Mouse (Mus musculus): ENCODE measurements at regions not wholly inside any gene's neighbourhood (a gene's known extent, or its start where the extent isn't known, plus 50 kb on each side); places are given as distances from the start of the nearest gene placed in this dataset.

DNA sequence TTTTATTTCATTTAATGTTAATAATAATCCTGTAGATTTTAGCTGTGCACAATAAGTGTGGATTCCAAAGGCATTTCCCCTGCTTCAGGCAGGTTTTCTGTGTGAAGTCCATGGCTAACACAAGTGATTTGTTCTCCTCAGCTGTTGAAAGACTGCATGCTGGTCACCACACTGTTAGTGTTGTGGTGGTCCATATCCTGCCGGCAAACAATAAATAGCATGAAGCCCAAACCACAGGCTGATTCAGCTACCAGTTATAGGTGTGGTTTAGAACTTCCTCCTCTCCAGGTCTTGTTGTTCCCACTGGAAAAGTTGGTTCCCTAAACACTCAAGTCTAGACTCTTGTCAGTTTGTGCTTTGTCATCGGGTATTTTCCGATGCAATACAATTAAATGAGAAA lies 497.5 kb downstream of the Plcl1 start:
- 84% methylated on average over 3 of the region's 3 CpGs for WGBS
- Histone ChIP-seq H3K4me1 (ENCODE audit: control insufficient read depth, insufficient read depth, low read length) (no peaks in the 10 kb centered on the region), H3K9me3 (replicated peaks; ENCODE audit: control insufficient read depth, low read length) (0 out of 2 replicates have a peak, but pooled peaks cover 4% of the 10 kb centered on the region), H3K27ac (ENCODE audit: low read length) (no peak overlapping the region), H3K4me2 (ENCODE audit: low read depth, low read length) (no peak overlapping the region), H3K27me3 (ENCODE audit: control insufficient read depth, insufficient read depth, low read length) (no peaks in the 10 kb centered on the region), H3K4me3 (replicated peaks; ENCODE audit: low read length) (no peak overlapping the region), H3K36me3 (ENCODE audit: control insufficient read depth, insufficient read depth, low read length) (no peaks in the 10 kb centered on the region), H3K9ac (ENCODE audit: low read length) (no peak overlapping the region)
- ATAC-seq (ENCODE audit: insufficient read depth, low FRiP score), result no peak

DNA sequence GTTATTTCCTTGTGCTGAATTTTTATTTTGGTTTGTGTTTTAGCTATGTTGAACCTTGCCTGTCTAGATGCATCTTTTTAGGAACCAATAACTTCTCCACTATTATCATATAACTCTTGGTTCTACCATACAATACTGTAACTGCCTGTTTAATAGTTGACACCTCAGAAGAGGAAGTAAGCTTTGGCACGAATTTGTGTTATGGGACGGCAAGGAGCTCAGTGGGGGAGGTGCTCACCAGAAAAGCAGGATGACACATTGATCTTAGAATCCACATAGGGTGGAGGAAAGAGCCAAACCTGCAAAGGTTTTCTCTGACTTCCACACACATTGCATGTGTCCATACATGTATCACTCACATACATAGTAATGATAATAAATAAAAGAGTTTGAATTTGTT lies 498.9 kb downstream of the Plcl1 start:
- Histone ChIP-seq H3K9ac (ENCODE audit: low read length) (no peak overlapping the region), H3K27me3 (ENCODE audit: control insufficient read depth, insufficient read depth, low read length) (no peaks in the 10 kb centered on the region), H3K4me3 (replicated peaks; ENCODE audit: low read length) (no peak overlapping the region), H3K27ac (ENCODE audit: low read length) (no peak overlapping the region), H3K4me1 (ENCODE audit: control insufficient read depth, insufficient read depth, low read length) (no peaks in the 10 kb centered on the region), H3K4me2 (ENCODE audit: low read depth, low read length) (no peak overlapping the region), H3K9me3 (replicated peaks; ENCODE audit: control insufficient read depth, low read length) (0 out of 2 replicates have a peak, but pooled peaks cover 4% of the 10 kb centered on the region), H3K36me3 (ENCODE audit: control insufficient read depth, insufficient read depth, low read length) (no peaks in the 10 kb centered on the region)
- 76% methylated on average over 2 of the region's 2 CpGs for WGBS
- ATAC-seq (ENCODE audit: insufficient read depth, low FRiP score), result no peak

DNA sequence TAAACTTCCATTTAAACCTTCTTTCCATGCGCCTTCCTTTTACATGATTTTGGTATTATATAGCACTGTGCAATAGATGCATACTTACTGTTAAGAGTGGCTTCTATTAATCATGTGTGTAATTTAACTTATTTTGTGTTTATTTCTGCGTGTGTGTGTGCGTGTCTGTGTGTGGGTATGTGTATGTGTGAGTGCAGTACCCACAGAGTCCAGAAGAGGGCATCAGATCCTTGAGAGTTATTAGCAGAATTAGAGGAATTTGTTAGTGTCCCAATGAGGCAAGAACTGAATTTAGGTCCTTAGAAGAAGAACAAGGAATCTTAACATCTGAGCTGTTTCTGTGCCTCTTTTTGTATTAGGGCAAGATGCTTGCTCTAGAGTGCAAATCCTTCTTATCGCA lies 499.5 kb downstream of the Plcl1 start:
- no peaks in the 10 kb centered on the region for H3K36me3 ChIP-seq (ENCODE audit: control insufficient read depth, insufficient read depth, low read length)
- no peak overlapping the region for H3K9ac ChIP-seq (ENCODE audit: low read length)
- H3K27ac ChIP-seq (ENCODE audit: low read length), result no peak overlapping the region
- no peak overlapping the region for H3K4me3 ChIP-seq (replicated peaks; ENCODE audit: low read length)
- 96% methylated on average over 4 of the region's 4 CpGs for WGBS
- no peak for ATAC-seq (ENCODE audit: insufficient read depth, low FRiP score)
- H3K27me3 ChIP-seq (ENCODE audit: control insufficient read depth, insufficient read depth, low read length), result no peaks in the 10 kb centered on the region
- no peaks in the 10 kb centered on the region for H3K4me1 ChIP-seq (ENCODE audit: control insufficient read depth, insufficient read depth, low read length)
- no peak overlapping the region for H3K4me2 ChIP-seq (ENCODE audit: low read depth, low read length)
- 0 out of 2 replicates have a peak, but pooled peaks cover 4% of the 10 kb centered on the region for H3K9me3 ChIP-seq (replicated peaks; ENCODE audit: control insufficient read depth, low read length)

DNA sequence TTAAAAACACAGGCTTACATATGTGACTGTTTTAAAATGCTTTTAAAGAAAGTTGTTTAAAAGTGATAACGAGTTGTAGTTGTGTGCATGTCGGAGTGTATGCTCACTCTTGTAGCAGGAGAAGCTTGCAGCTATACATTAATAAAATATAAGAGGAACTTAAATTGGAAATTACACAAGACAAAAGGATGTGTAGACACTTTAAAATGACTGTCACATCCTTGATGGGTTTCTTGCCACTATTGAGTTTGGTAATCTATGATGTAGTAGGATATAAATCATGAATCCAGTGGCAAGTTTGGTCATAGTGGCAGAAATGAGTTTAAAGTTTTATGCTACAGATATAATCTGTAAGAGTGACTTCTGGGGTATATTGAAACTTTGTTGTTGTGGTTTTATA lies 504.3 kb downstream of the Plcl1 start:
- Histone ChIP-seq H3K4me2 (ENCODE audit: low read depth, low read length) (no peak overlapping the region), H3K4me3 (replicated peaks; ENCODE audit: low read length) (no peak overlapping the region), H3K27ac (ENCODE audit: low read length) (no peak overlapping the region), H3K9ac (ENCODE audit: low read length) (no peak overlapping the region), H3K4me1 (ENCODE audit: control insufficient read depth, insufficient read depth, low read length) (no peaks in the 10 kb centered on the region), H3K9me3 (replicated peaks; ENCODE audit: control insufficient read depth, low read length) (0 out of 2 replicates have a peak, but pooled peaks cover 4% of the 10 kb centered on the region), H3K36me3 (ENCODE audit: control insufficient read depth, insufficient read depth, low read length) (no peaks in the 10 kb centered on the region), H3K27me3 (ENCODE audit: control insufficient read depth, insufficient read depth, low read length) (no peaks in the 10 kb centered on the region)
- no peak for ATAC-seq (ENCODE audit: insufficient read depth, low FRiP score)
- 88% methylated on average over 2 of the region's 2 CpGs for WGBS

DNA sequence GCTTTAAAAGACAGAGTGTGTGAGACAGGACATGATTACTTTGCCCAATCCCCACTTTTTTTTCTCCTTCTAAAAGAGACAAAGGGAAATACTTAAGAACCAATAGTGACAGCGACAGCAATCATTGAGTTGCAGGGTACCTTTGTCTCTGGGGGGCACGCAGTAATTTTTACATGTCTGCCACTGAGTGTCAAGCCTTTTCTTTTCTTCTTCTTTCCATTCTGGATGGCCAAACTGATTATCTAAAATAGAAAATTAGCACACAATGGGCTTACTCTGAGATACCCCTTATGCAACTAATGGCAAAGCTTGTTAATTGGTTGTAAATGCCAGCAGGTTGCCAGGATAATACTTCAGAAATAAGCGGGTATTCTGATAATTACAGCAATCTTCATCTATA lies 508.6 kb downstream of the Plcl1 start:
- no peak overlapping the region for H3K4me3 ChIP-seq (replicated peaks; ENCODE audit: low read length)
- ATAC-seq (ENCODE audit: insufficient read depth, low FRiP score), result no peak
- H3K9ac ChIP-seq (ENCODE audit: low read length), result no peak overlapping the region
- H3K4me1 ChIP-seq (ENCODE audit: control insufficient read depth, insufficient read depth, low read length), result no peaks in the 10 kb centered on the region
- H3K9me3 ChIP-seq (replicated peaks; ENCODE audit: control insufficient read depth, low read length), result no peaks in the 10 kb centered on the region
- no peaks in the 10 kb centered on the region for H3K36me3 ChIP-seq (ENCODE audit: control insufficient read depth, insufficient read depth, low read length)
- H3K4me2 ChIP-seq (ENCODE audit: low read depth, low read length), result no peak overlapping the region
- H3K27ac ChIP-seq (ENCODE audit: low read length), result no peak overlapping the region
- H3K27me3 ChIP-seq (ENCODE audit: control insufficient read depth, insufficient read depth, low read length), result no peaks in the 10 kb centered on the region
- WGBS, result 74% methylated on average over 3 of the region's 3 CpGs

DNA sequence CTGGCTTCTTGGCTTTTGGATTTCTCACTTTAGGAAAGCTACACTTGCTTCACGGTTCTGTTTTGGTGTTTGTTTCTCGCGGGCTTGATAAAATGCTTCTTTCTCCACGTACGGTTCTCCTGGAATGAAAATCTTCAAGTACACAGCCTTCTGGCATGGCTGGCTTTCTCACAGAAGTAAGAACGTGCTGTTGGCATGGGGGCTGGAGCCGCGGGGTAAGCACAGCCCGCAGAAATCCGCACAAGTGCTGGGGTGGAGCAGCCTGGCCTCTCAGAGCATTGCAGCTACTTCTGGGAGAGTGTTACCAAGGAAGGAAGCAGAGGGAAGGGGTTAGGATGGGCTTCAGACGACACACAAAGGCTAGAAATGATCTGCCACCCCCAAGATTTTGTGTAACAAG lies 510.2 kb downstream of the Plcl1 start:
- Histone ChIP-seq H3K4me1 (ENCODE audit: control insufficient read depth, insufficient read depth, low read length) (no peaks in the 10 kb centered on the region), H3K4me3 (replicated peaks; ENCODE audit: low read length) (no peak overlapping the region), H3K36me3 (ENCODE audit: control insufficient read depth, insufficient read depth, low read length) (no peaks in the 10 kb centered on the region), H3K27ac (ENCODE audit: low read length) (no peak overlapping the region), H3K9ac (ENCODE audit: low read length) (no peak overlapping the region), H3K4me2 (ENCODE audit: low read depth, low read length) (no peak overlapping the region), H3K27me3 (ENCODE audit: control insufficient read depth, insufficient read depth, low read length) (no peaks in the 10 kb centered on the region), H3K9me3 (replicated peaks; ENCODE audit: control insufficient read depth, low read length) (no peaks in the 10 kb centered on the region)
- ATAC-seq (ENCODE audit: insufficient read depth, low FRiP score), result no peak
- WGBS, result 56% methylated on average over 11 of the region's 11 CpGs

DNA sequence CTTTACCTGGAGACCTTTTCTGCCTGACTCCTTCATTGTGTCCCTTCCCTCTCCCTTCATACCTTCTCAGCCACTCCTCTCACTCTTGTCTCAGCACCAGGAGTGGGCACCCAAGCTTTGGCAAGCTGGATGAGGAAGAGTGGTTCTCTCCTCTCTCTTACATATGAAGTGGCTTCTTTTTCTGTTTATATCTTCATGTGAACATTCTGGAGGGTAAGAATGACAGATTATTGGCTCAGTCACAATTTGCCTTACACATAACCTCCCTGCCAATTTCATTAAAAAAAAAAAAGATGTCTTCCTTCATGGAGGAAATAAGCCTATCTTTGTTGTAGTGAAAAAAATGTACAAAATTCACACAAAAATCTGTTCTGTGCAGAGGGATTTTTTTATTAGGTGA lies 513.8 kb downstream of the Plcl1 start:
- Histone ChIP-seq H3K27ac (ENCODE audit: low read length) (no peak overlapping the region), H3K27me3 (ENCODE audit: control insufficient read depth, insufficient read depth, low read length) (no peaks in the 10 kb centered on the region), H3K4me2 (ENCODE audit: low read depth, low read length) (no peak overlapping the region), H3K9me3 (replicated peaks; ENCODE audit: control insufficient read depth, low read length) (no peaks in the 10 kb centered on the region), H3K36me3 (ENCODE audit: control insufficient read depth, insufficient read depth, low read length) (no peaks in the 10 kb centered on the region), H3K4me3 (replicated peaks; ENCODE audit: low read length) (no peak overlapping the region), H3K4me1 (ENCODE audit: control insufficient read depth, insufficient read depth, low read length) (no peaks in the 10 kb centered on the region), H3K9ac (ENCODE audit: low read length) (no peak overlapping the region)
- no peak for ATAC-seq (ENCODE audit: insufficient read depth, low FRiP score)

DNA sequence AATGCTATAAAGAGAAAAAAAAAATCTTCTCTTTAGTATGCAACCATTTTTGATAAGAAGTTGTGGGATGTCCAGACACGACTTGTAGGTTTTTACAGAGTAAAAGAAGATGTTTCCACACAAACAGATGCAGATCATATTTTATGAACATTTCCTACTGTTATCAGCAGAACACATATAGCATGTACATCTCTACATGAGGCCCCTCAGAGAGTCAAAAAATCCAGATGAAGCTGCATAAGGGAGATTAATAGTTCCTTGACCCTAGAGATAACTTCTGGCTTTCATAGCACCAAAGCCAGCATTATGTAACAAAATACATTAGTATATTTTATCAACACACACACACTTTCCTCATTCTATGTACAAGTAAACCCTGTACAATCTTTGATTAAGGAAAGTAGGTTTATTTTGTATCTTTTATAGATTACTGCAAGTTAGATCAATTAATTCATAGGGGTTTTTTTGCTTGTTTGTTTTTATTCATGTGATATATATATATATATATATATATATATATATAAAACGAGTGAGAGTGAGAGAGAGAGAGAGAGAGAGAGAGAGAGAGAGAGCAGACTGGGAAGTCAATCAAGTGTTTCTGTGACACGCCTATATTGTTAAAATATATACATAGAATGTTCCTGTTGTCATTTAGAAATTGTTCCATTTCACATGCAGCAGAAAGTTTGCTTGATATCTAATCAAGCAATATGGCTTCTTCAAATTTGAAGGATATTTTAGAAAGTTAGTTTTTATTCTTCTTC lies 541.2 kb downstream of the Plcl1 start:
- Histone ChIP-seq H3K4me2 (ENCODE audit: low read depth, low read length) (no peak overlapping the region), H3K27ac (ENCODE audit: low read length) (no peak overlapping the region), H3K36me3 (ENCODE audit: control insufficient read depth, insufficient read depth, low read length) (no peaks in the 10 kb centered on the region), H3K4me3 (replicated peaks; ENCODE audit: low read length) (no peak overlapping the region), H3K9ac (ENCODE audit: low read length) (no peak overlapping the region), H3K27me3 (ENCODE audit: control insufficient read depth, insufficient read depth, low read length) (no peaks in the 10 kb centered on the region), H3K4me1 (ENCODE audit: control insufficient read depth, insufficient read depth, low read length) (no peaks in the 10 kb centered on the region), H3K9me3 (replicated peaks; ENCODE audit: control insufficient read depth, low read length) (no peaks in the 10 kb centered on the region)
- ATAC-seq (ENCODE audit: insufficient read depth, low FRiP score), result no peak
- 63% methylated on average over 3 of the region's 3 CpGs for WGBS

DNA sequence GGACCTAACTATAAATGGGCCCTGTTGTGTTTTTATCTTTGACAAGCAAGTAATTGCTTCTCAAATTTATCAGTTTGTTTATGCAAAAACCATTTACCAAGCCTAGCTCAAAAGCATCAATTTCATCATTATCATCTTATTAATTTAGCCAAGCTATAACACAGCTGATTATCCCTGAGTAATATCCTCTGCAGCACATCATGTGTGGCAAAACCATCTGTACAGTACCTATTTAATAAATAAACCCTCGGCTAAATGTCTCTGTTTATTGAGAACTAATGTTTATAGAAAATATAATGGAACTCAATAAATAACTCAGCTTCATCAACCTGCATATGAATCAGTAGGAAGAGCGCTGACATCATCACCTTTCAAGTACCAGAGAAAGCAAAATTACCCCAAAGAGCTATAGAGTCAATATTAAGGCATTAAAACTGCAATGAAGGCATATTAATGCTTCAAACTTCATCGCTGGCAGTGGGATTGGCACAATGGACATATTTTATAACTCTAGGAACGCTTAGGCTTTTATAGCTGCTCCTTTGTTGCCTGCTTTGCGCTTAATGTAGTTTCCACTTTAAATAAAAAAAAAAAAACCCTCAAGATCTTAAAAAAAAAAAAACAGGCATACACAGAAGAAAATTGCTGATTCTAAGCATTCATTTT lies 542.0 kb downstream of the Plcl1 start:
- Histone ChIP-seq H3K9ac (ENCODE audit: low read length) (no peak overlapping the region), H3K4me1 (ENCODE audit: control insufficient read depth, insufficient read depth, low read length) (no peaks in the 10 kb centered on the region), H3K27me3 (ENCODE audit: control insufficient read depth, insufficient read depth, low read length) (no peaks in the 10 kb centered on the region), H3K4me2 (ENCODE audit: low read depth, low read length) (no peak overlapping the region), H3K9me3 (replicated peaks; ENCODE audit: control insufficient read depth, low read length) (no peaks in the 10 kb centered on the region), H3K27ac (ENCODE audit: low read length) (no peak overlapping the region), H3K4me3 (replicated peaks; ENCODE audit: low read length) (no peak overlapping the region), H3K36me3 (ENCODE audit: control insufficient read depth, insufficient read depth, low read length) (no peaks in the 10 kb centered on the region)
- WGBS, result 76% methylated on average over 5 of the region's 5 CpGs
- ATAC-seq (ENCODE audit: insufficient read depth, low FRiP score), result no peak
